Mouse (Mus musculus) embryonic facial prominence, embryonic 14.5 days (tissue): ENCODE data around the gene Flii. TPM values are rescaled to one million over a fixed set of nuclear protein-coding genes. Genes with fewer than 3 reads are reported as not detected.

Experiments used
- ATAC-seq: fragments of 200-750 bp; cut with Nextera tagmentation; 2 replicates; pipeline ENCODE4 v1.8.0; 2017; ENCODE audit warnings: low read depth, moderate number of reproducible peaks, moderate TSS enrichment
- DNase-seq: peaks from one replicate; pipeline ENCODE4 v3.0.0-alpha.2; 2015; ENCODE audit warnings: low spot score
- H3K27ac ChIP-seq: fragments of 300-500 bp; sonication (generic); replicated peaks from 2 replicates; pipeline ENCODE4 v1.5.1; 2014; ENCODE audit warnings: low read depth, mild to moderate bottlenecking, low read length, moderate library complexity
- H3K27me3 ChIP-seq: fragments of 300-500 bp; sonication (generic); replicated peaks from 2 replicates; pipeline ENCODE4 v1.6.1; 2014; ENCODE audit warnings: low read length; ENCODE audit not compliant: control insufficient read depth, insufficient read depth
- H3K36me3 ChIP-seq: fragments of 300-500 bp; sonication (generic); 2 replicates; pipeline ENCODE4 v1.6.1; 2014; ENCODE audit warnings: low read length, mixed read lengths; ENCODE audit not compliant: control insufficient read depth, insufficient read depth
- H3K4me1 ChIP-seq: fragments of 300-500 bp; sonication (generic); 2 replicates; pipeline ENCODE4 v1.6.1; 2014; ENCODE audit warnings: antibody characterized with exemption, low read length; ENCODE audit not compliant: control insufficient read depth, insufficient read depth
- H3K4me2 ChIP-seq: fragments of 300-500 bp; sonication (generic); 2 replicates; pipeline ENCODE4 v1.6.1; 2014; ENCODE audit warnings: low read depth, mild to moderate bottlenecking, low read length, moderate library complexity, mixed read lengths
- H3K4me3 ChIP-seq: fragments of 300-500 bp; sonication (generic); 2 replicates; pipeline ENCODE4 v1.5.1; 2014; ENCODE audit warnings: low read depth, mild to moderate bottlenecking, low read length
- H3K9ac ChIP-seq: fragments of 300-500 bp; sonication (generic); 2 replicates; pipeline ENCODE4 v1.6.1; 2014; ENCODE audit warnings: low read depth, mild to moderate bottlenecking, low read length, moderate library complexity, mixed read lengths
- H3K9me3 ChIP-seq: fragments of 300-500 bp; sonication (generic); 2 replicates; pipeline ENCODE4 v1.6.1; 2016; ENCODE audit warnings: low read length; ENCODE audit not compliant: control insufficient read depth
- WGBS: fragments of 180-500 bp; shearing (Covaris S2); extraction: QIAGEN DNeasy Blood & Tissue Kit; methylation state at CpG from one replicate; pipeline ENCODE4 v1.1.7; 2014; 5-methylcytosine and 5-hydroxymethylcytosine counted together
- polyA plus RNA-seq: library from polyadenylated mRNA; unstranded; fragments of >200 nt; fragmentation: Nextera tagmentation; extraction: Ambion mirVana; gene quantifications from 2 replicates; pipeline ENCODE4 v1.2.1, GENCODE M21; 2014

Gene Flii
- polyA plus RNA-seq, 1 experiment from 2014 or later, result 76.1 TPM

GRCm38 (mm10) chr11:60711218-60711617 lies 15.8 kb downstream of the Flii start:
- H3K9me3 ChIP-seq, result no peaks in the 10 kb centered on the region
- DNase-seq (no peak), ATAC-seq (no peak)
- no peaks in the 10 kb centered on the region for H3K4me1 ChIP-seq
- H3K4me2 ChIP-seq, result no peak overlapping the region
- no peak overlapping the region for H3K4me3 ChIP-seq
- WGBS, result over 99% methylated on average over 16 of the region's 17 CpGs
- H3K36me3 ChIP-seq, result peaks cover 99% of the 10 kb centered on the region
- H3K27me3 ChIP-seq, result no peaks in the 10 kb centered on the region
- H3K9ac ChIP-seq, result no peak overlapping the region
- no peak overlapping the region for H3K27ac ChIP-seq

- WGBS, result 94% methylated on average over 41 of the region's 45 CpGs
- Histone ChIP-seq H3K4me2 (no peak overlapping the region), H3K9ac (no peak overlapping the region), H3K9me3 (no peaks in the 10 kb centered on the region), H3K27me3 (no peaks in the 10 kb centered on the region), H3K4me3 (no peak overlapping the region), H3K36me3 (peaks cover 99% of the 10 kb centered on the region), H3K4me1 (no peaks in the 10 kb centered on the region), H3K27ac (no peak overlapping the region)
- ATAC-seq (no peak), DNase-seq (no peak)
Measured at GRCm38 (mm10) chr11:60709481-60710465, 17.3 kb downstream of the Flii start.

GRCm38 (mm10) chr11:60708631-60709030 lies 18.4 kb downstream of the Flii start:
- no peak for ATAC-seq
- Histone ChIP-seq H3K9ac (no peak overlapping the region), H3K4me3 (no peak overlapping the region), H3K4me2 (no peak overlapping the region), H3K27ac (no peak overlapping the region), H3K27me3 (no peaks in the 10 kb centered on the region), H3K9me3 (no peaks in the 10 kb centered on the region), H3K36me3 (peaks cover 90% of the 10 kb centered on the region), H3K4me1 (no peaks in the 10 kb centered on the region)
- DNase-seq, result no peak
- WGBS, result 86% methylated on average over 9 of the region's 10 CpGs

GRCm38 (mm10) chr11:60707672-60708071 lies 19.4 kb downstream of the Flii start:
- Histone ChIP-seq H3K9me3 (no peaks in the 10 kb centered on the region), H3K4me1 (peaks cover 2% of the 10 kb centered on the region), H3K4me2 (no peak overlapping the region), H3K4me3 (no peak overlapping the region), H3K9ac (no peak overlapping the region), H3K36me3 (peaks cover 86% of the 10 kb centered on the region), H3K27me3 (no peaks in the 10 kb centered on the region), H3K27ac (no peak overlapping the region)
- DNase-seq (peak; percentile 32), ATAC-seq (no peak)
- WGBS, result 66% methylated on average over 3 of the region's 3 CpGs

GRCm38 (mm10) chr11:60706696-60707480 lies 20.2 kb downstream of the Flii start:
- no peaks in the 10 kb centered on the region for H3K27me3 ChIP-seq
- H3K36me3 ChIP-seq, result peaks cover 82% of the 10 kb centered on the region
- no peak for ATAC-seq
- H3K4me3 ChIP-seq, result no peak overlapping the region
- no peak overlapping the region for H3K27ac ChIP-seq
- H3K9me3 ChIP-seq, result no peaks in the 10 kb centered on the region
- no peak for DNase-seq
- H3K4me2 ChIP-seq, result no peak overlapping the region
- H3K4me1 ChIP-seq, result peaks cover 5% of the 10 kb centered on the region
- no peak overlapping the region for H3K9ac ChIP-seq
- 88% methylated on average over 13 of the region's 14 CpGs for WGBS

GRCm38 (mm10) chr11:60706076-60706475 lies 21.0 kb downstream of the Flii start:
- peaks cover 12% of the 10 kb centered on the region for H3K4me1 ChIP-seq
- H3K36me3 ChIP-seq, result peaks cover 74% of the 10 kb centered on the region
- no peaks in the 10 kb centered on the region for H3K9me3 ChIP-seq
- ATAC-seq (no peak), DNase-seq (no peak)
- no peak overlapping the region for H3K4me2 ChIP-seq
- H3K9ac ChIP-seq, result no peak overlapping the region
- H3K27me3 ChIP-seq, result no peaks in the 10 kb centered on the region
- no peak overlapping the region for H3K27ac ChIP-seq
- WGBS, result 87% methylated on average over 7 of the region's 7 CpGs
- H3K4me3 ChIP-seq, result no peak overlapping the region

- WGBS, result 98% methylated on average over 3 of the region's 3 CpGs
- H3K27ac ChIP-seq, result no peak overlapping the region
- H3K4me3 ChIP-seq, result no peak overlapping the region
- no peak overlapping the region for H3K9ac ChIP-seq
- ATAC-seq (no peak), DNase-seq (no peak)
- H3K4me2 ChIP-seq, result no peak overlapping the region
- H3K27me3 ChIP-seq, result no peaks in the 10 kb centered on the region
- H3K4me1 ChIP-seq, result peaks cover 16% of the 10 kb centered on the region
- H3K36me3 ChIP-seq, result peaks cover 66% of the 10 kb centered on the region
- no peaks in the 10 kb centered on the region for H3K9me3 ChIP-seq
Measured at GRCm38 (mm10) chr11:60705255-60705654, 21.8 kb downstream of the Flii start.

DNA sequence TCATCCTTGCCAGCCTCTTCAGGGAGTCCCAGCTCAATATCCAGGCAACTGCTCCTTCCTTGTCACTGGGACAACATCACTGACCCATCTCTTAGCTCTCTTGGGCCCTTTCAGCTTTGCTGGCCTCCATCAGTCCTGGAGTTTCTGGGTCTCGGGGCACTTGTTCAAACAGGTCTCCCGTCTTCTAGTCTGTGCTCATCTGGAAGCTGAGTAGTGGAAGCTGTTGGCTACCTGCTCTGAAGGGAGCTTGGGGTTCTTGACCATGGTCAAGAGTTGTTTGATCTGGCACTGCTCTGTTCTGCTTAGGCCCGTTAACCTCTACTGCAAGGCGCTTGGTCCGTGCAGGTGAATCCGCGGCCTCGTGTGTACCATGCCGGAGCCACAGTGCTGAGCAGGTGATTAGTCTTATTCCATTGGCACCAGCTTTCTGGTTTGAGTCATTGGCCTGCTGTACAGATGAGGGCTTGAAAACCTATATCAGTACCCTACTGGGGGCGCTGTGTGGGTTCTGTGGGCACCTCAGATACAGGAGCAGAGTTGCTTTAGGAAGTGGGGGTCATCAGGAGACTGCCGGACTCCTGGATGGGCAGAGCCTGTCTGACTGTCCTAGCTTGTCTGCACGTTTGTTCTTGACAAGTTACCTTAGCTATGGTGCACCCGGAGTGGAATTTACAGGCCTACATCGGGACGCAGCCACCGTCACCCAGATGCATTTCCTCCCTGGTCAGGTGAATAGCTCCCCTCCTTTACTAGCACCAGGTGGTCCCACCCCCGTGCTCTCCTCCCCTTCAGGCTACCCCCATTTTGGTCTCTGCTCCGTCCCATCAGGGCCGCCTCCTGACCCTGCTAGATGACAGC lies 22.8 kb downstream of the Flii start:
- WGBS, result 92% methylated on average over 19 of the region's 19 CpGs
- no peak overlapping the region for H3K9ac ChIP-seq
- no peak overlapping the region for H3K4me3 ChIP-seq
- no peak overlapping the region for H3K4me2 ChIP-seq
- ATAC-seq (no peak), DNase-seq (no peak)
- no peaks in the 10 kb centered on the region for H3K9me3 ChIP-seq
- no peak overlapping the region for H3K27ac ChIP-seq
- peaks cover 56% of the 10 kb centered on the region for H3K36me3 ChIP-seq
- no peaks in the 10 kb centered on the region for H3K27me3 ChIP-seq
- peaks cover 16% of the 10 kb centered on the region for H3K4me1 ChIP-seq
